8 mouse cellular contexts compared by ENCODE assay signal in the genomic region with DNA sequence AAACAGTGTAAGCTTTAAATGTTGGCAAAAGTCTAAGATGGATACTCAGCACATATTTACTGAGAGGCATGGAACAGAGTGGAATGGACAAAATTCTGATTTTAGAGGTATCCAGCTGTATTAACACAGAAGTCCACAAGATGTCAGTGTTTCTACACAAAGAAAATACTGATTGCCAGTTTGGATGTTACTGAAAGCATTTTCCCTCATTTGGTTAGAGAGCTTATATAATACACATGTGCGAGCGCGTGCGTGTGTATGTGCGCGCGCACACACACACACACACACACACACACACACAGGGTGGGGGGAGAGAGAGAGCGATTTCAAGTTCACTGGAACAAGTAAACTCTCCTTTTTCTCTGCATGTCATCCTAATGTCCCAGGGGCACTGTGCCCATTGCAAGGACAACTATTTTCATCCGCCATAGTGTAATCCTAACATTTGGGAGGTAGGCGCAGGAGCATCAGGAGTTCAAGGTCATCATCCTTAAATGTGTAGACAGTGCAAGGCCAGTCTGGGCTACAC. TPM values are rescaled to one million over a fixed set of nuclear protein-coding genes. Genes with fewer than 3 reads are reported as not detected.
A peak's percentile ranks its signal among the peaks of the same experiment; 100 is the strongest.
DNase-seq lines count a peak whose midpoint lies in the region; ATAC-seq and TF ChIP-seq lines count a peak whose summit lies in the region.

No protein-coding gene starts in this region.

- no peak overlapping the region for H3K9ac ChIP-seq in heart, adult 2 months (ENCODE audit: low read depth, low read length)
- H3K9ac ChIP-seq in limb, embryonic 11.5 days (ENCODE audit: low read length): no peak overlapping the region

- intact Hi-C loops in heart, adult 2 months (cut with DNase I): loop anchor here (5.0 kb wide), 1 partner anchor 599 kb away; no protein-coding TSS in a partner anchor
- intact Hi-C loops in heart, postnatal 36 days (cut with DNase I): loop anchor here (5.0 kb wide), 1 partner anchor 599 kb away; no protein-coding TSS in a partner anchor

- H3K36me3 ChIP-seq in heart, adult 2 months (ENCODE audit: control insufficient read depth, insufficient read depth, low read length): no peaks in the 10 kb centered on the region
- no peaks in the 10 kb centered on the region for H3K36me3 ChIP-seq in limb, embryonic 11.5 days (ENCODE audit: control insufficient read depth, insufficient read depth, low read length)

- peak; percentile 86 for TF ChIP-seq CTCF in heart, adult 2 months (IDR thresholded peaks at IDR 0.05)

- no peak for TF ChIP-seq POLR2A in heart, adult 2 months (IDR thresholded peaks at IDR 0.05; ENCODE audit: insufficient read depth, low read depth, low read length)

- no peaks in the 10 kb centered on the region for H3K79me2 ChIP-seq in heart, adult 2 months (replicated peaks; ENCODE audit: control insufficient read depth, insufficient read depth, low read length)

- TF ChIP-seq EP300 in heart, adult 2 months (IDR thresholded peaks at IDR 0.05; ENCODE audit: insufficient read depth, low read depth, low read length): no peak

- no peak overlapping the region for H3K4me3 ChIP-seq in heart, adult 2 months
- no peak overlapping the region for H3K4me3 ChIP-seq in limb, embryonic 11.5 days (ENCODE audit: low read depth, low read length)

- H3K4me1 ChIP-seq in heart, adult 2 months (ENCODE audit: control insufficient read depth, insufficient read depth, low read length): no peaks in the 10 kb centered on the region
- no peaks in the 10 kb centered on the region for H3K4me1 ChIP-seq in limb, embryonic 11.5 days (ENCODE audit: control insufficient read depth, insufficient read depth, low read length)

- no peak for ATAC-seq in limb, embryonic 11.5 days (ENCODE audit: insufficient number of reproducible peaks, low FRiP score, low TSS enrichment, low read depth)

- WGBS in heart, adult 2 months: 46% methylated on average over 10 of the region's 10 CpGs
- 63% methylated on average over 10 of the region's 10 CpGs for WGBS in limb, embryonic 11.5 days

- no peak overlapping the region for H3K27ac ChIP-seq in heart, adult 2 months
- no peak overlapping the region for H3K27ac ChIP-seq in limb, embryonic 11.5 days (replicated peaks; ENCODE audit: low read depth, low read length)

- DNase-seq in heart, adult 2 months: no peak
- DNase-seq in heart, postnatal 36 days: no peak
- DNase-seq in MN1 (ENCODE audit: low spot score): peak; percentile 76
- DNase-seq in embryo, embryonic 11 days: peak; percentile 59
- peak; percentile 70 for DNase-seq in induced T-regulatory cell, adult 2 months (ENCODE audit: low read depth)
- DNase-seq in limb, embryonic 11.5 days (ENCODE audit: low spot score): peak; percentile 37
- DNase-seq in retina, adult 2 months (ENCODE audit: low read depth, low spot score): peak; percentile 39
- DNase-seq in thymus, postnatal 4 days: no peak

- no peak overlapping the region for H3K4me2 ChIP-seq in limb, embryonic 11.5 days (ENCODE audit: low read depth, severe bottlenecking)

- H3K27me3 ChIP-seq in heart, adult 2 months (ENCODE audit: control insufficient read depth, insufficient read depth, low read length): no peaks in the 10 kb centered on the region
- H3K27me3 ChIP-seq in limb, embryonic 11.5 days (ENCODE audit: control insufficient read depth, insufficient read depth, low read length): no peaks in the 10 kb centered on the region

- no peaks in the 10 kb centered on the region for H3K9me3 ChIP-seq in limb, embryonic 11.5 days (ENCODE audit: control insufficient read depth, low read length)

RNA-seq across cellular contexts. Expression of a gene that starts 9.7 kb away (rescaled TPM):
- 10 to 100 TPM; 72.6 to 79.2 TPM for total RNA-seq in heart, adult 2 months (2021)
- polyA plus RNA-seq in heart, adult 2 months (2012; rRNA removed): 57.3 and 77.1 TPM in 2 replicates
- total RNA-seq in heart, postnatal 36 days (2021): 10 to 100 TPM; 71.6 to 81.0 TPM
- 46.0 and 46.9 TPM in 2 replicates for polyA plus RNA-seq in limb, embryonic 11.5 days (2014; fragmentation: Nextera tagmentation; extraction: Ambion mirVana)

Comparison
In these comparisons a context has a peak if more than half of its experiments do, and no peak if none do; other contexts are left out.
1. DNase-seq: peak in MN1 (single experiment), embryo, embryonic 11 days (single experiment), induced T-regulatory cell, adult 2 months (single experiment), limb, embryonic 11.5 days (single experiment) and retina, adult 2 months (single experiment); none in heart, adult 2 months (0 of 2), heart, postnatal 36 days (0 of 2) and thymus, postnatal 4 days (single experiment).